Mouse (Mus musculus): ENCODE results near the gene Bcl2. TPM values are rescaled to one million over a fixed set of nuclear protein-coding genes. Genes with fewer than 3 reads are reported as not detected.

The Bcl2 gene
- polyA plus RNA-seq, 1 experiment from 2014 or later: 10.4 TPM

- ATAC-seq (replicated peaks; ENCODE audit: extremely low read depth, insufficient read depth, low FRiP score): no peak
- Histone ChIP-seq H3K4me2 (ENCODE audit: low read depth, low read length) (no peak overlapping the region), H3K4me1 (ENCODE audit: control insufficient read depth, insufficient read depth, low read length) (no peaks in the 10 kb centered on the region), H3K4me3 (ENCODE audit: low read length) (no peak overlapping the region), H3K27me3 (ENCODE audit: control insufficient read depth, insufficient read depth, low read length) (no peaks in the 10 kb centered on the region), H3K9ac (ENCODE audit: low read length) (no peak overlapping the region), H3K36me3 (ENCODE audit: control insufficient read depth, insufficient read depth) (no peaks in the 10 kb centered on the region), H3K27ac (ENCODE audit: low read length) (no peak overlapping the region), H3K9me3 (replicated peaks; ENCODE audit: control insufficient read depth, low read length) (no peaks in the 10 kb centered on the region)
- WGBS: 98% methylated on average over 1 of the region's 1 CpGs
Observed at GRCm38 (mm10) chr1:106596380-106596779, 117.7 kb downstream of the Bcl2 start.

GRCm38 (mm10) chr1:106595286-106595885, 118.7 kb downstream of the Bcl2 start:
- Histone ChIP-seq H3K4me3 (ENCODE audit: low read length) (no peak overlapping the region), H3K27ac (ENCODE audit: low read length) (no peak overlapping the region), H3K27me3 (ENCODE audit: control insufficient read depth, insufficient read depth, low read length) (no peaks in the 10 kb centered on the region), H3K4me2 (ENCODE audit: low read depth, low read length) (no peak overlapping the region), H3K9me3 (replicated peaks; ENCODE audit: control insufficient read depth, low read length) (no peaks in the 10 kb centered on the region), H3K9ac (ENCODE audit: low read length) (no peak overlapping the region), H3K36me3 (ENCODE audit: control insufficient read depth, insufficient read depth) (no peaks in the 10 kb centered on the region), H3K4me1 (ENCODE audit: control insufficient read depth, insufficient read depth, low read length) (no peaks in the 10 kb centered on the region)
- ATAC-seq (replicated peaks; ENCODE audit: extremely low read depth, insufficient read depth, low FRiP score): no peak
- WGBS: 93% methylated on average over 6 of the region's 6 CpGs

DNA sequence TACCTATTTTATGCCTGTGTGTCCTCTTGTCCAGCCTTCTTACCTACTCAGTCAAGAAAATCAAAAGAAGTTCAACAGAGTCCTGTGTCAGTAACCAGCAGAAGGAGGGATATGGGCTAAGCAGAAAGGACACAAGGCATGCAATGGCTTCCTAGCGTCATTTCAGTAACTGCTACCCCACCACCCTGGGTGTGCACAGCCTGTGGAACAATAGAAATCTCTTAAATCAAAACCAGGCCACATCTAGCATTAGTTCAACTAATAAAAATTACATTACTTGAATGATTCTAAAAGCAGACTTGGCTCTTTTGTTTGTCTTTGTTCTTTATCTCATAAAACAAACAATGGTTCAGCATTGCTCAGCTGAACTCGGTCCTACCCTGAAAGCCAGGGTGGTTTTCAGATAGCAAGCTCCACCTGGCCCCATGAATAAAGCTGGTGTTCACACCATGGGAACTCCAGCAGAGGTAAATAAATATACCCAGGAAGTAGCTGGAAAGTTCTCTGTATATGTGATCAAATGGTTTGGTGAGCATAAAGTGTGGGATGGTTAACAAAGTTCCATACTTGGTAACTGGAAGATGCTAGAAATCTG, 122.8 kb downstream of the Bcl2 start:
- H3K4me1 ChIP-seq (ENCODE audit: control insufficient read depth, insufficient read depth, low read length): no peaks in the 10 kb centered on the region
- no peak for ATAC-seq (replicated peaks; ENCODE audit: extremely low read depth, insufficient read depth, low FRiP score)
- no peaks in the 10 kb centered on the region for H3K9me3 ChIP-seq (replicated peaks; ENCODE audit: control insufficient read depth, low read length)

DNA sequence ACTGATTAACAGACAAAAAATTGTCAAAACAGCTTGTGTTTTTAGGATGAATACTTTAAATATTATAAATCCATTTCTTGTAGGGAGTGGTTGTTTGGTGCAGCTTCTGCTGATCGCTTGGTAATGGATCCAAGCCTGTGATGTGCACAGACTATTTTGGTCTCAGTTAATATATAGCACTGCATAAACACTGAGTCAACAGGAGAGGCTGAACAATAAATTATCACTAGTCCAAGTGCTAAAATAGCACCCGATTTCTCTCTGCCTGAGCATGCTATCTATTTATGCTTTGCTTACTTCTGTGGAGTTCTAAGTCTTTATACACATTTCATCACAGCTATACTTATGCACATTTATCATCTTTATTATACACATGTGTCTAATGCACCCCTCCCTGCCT, 124.9 kb downstream of the Bcl2 start:
- ATAC-seq (replicated peaks; ENCODE audit: extremely low read depth, insufficient read depth, low FRiP score): no peak
- Histone ChIP-seq H3K4me1 (ENCODE audit: control insufficient read depth, insufficient read depth, low read length) (no peaks in the 10 kb centered on the region), H3K9me3 (replicated peaks; ENCODE audit: control insufficient read depth, low read length) (no peaks in the 10 kb centered on the region), H3K9ac (ENCODE audit: low read length) (no peak overlapping the region), H3K27ac (ENCODE audit: low read length) (no peak overlapping the region), H3K4me3 (ENCODE audit: low read length) (no peak overlapping the region), H3K36me3 (ENCODE audit: control insufficient read depth, insufficient read depth) (no peaks in the 10 kb centered on the region), H3K27me3 (ENCODE audit: control insufficient read depth, insufficient read depth, low read length) (no peaks in the 10 kb centered on the region), H3K4me2 (ENCODE audit: low read depth, low read length) (no peak overlapping the region)
- 65% methylated on average over 2 of the region's 2 CpGs for WGBS

More for the DNA sequence above, 122.8 kb downstream of the Bcl2 start:
- H3K9ac ChIP-seq (ENCODE audit: low read length): no peak overlapping the region
- H3K4me2 ChIP-seq (ENCODE audit: low read depth, low read length): no peak overlapping the region
- no peak overlapping the region for H3K4me3 ChIP-seq (ENCODE audit: low read length)
- H3K27me3 ChIP-seq (ENCODE audit: control insufficient read depth, insufficient read depth, low read length): no peaks in the 10 kb centered on the region
- no peak overlapping the region for H3K27ac ChIP-seq (ENCODE audit: low read length)
- WGBS: 47% methylated on average over 2 of the region's 2 CpGs
- no peaks in the 10 kb centered on the region for H3K36me3 ChIP-seq (ENCODE audit: control insufficient read depth, insufficient read depth)

DNA sequence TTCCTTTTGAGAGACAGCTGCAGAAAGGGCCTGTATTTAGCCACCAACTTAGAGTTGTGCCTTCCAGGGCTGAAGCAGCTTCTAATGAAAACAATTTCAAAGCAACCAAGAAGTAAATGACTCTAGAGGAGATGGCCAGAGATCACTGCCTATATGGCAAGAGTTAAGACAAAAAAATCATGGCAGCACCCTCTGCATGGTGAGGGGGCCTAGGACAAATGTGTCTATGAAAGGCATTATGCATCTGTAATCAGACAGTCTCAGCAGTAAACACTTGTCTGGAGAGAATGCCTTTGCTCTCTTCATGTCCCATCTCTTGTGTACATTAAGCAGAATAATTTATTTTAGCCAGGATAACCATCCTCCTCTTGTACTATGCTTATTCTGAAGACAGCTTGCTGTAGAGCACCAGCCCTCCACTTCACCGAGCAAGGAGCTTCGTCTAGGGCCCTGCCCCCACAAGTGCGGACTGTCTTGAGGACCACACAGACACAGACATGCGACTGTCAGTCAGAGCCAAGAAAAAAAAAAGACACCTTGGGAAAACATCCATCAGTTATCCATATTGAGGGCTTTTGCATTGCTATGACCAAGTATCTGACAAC, 126.1 kb downstream of the Bcl2 start:
- no peak overlapping the region for H3K27ac ChIP-seq (ENCODE audit: low read length)
- H3K4me3 ChIP-seq (ENCODE audit: low read length): no peak overlapping the region
- H3K4me2 ChIP-seq (ENCODE audit: low read depth, low read length): no peak overlapping the region
- ATAC-seq (replicated peaks; ENCODE audit: extremely low read depth, insufficient read depth, low FRiP score): no peak
- whole genome bisulfite sequencing: 72% methylated on average over 4 of the region's 4 CpGs
- no peaks in the 10 kb centered on the region for H3K9me3 ChIP-seq (replicated peaks; ENCODE audit: control insufficient read depth, low read length)
- no peaks in the 10 kb centered on the region for H3K27me3 ChIP-seq (ENCODE audit: control insufficient read depth, insufficient read depth, low read length)
- H3K9ac ChIP-seq (ENCODE audit: low read length): no peak overlapping the region
- no peaks in the 10 kb centered on the region for H3K4me1 ChIP-seq (ENCODE audit: control insufficient read depth, insufficient read depth, low read length)
- no peaks in the 10 kb centered on the region for H3K36me3 ChIP-seq (ENCODE audit: control insufficient read depth, insufficient read depth)

GRCm38 (mm10) chr1:106586761-106587160, 127.3 kb downstream of the Bcl2 start:
- H3K36me3 ChIP-seq (ENCODE audit: control insufficient read depth, insufficient read depth): no peaks in the 10 kb centered on the region
- H3K27me3 ChIP-seq (ENCODE audit: control insufficient read depth, insufficient read depth, low read length): no peaks in the 10 kb centered on the region
- 93% methylated on average over 6 of the region's 6 CpGs for WGBS
- no peaks in the 10 kb centered on the region for H3K9me3 ChIP-seq (replicated peaks; ENCODE audit: control insufficient read depth, low read length)
- no peaks in the 10 kb centered on the region for H3K4me1 ChIP-seq (ENCODE audit: control insufficient read depth, insufficient read depth, low read length)
- ATAC-seq (replicated peaks; ENCODE audit: extremely low read depth, insufficient read depth, low FRiP score): no peak
- no peak overlapping the region for H3K9ac ChIP-seq (ENCODE audit: low read length)
- no peak overlapping the region for H3K4me3 ChIP-seq (ENCODE audit: low read length)
- H3K4me2 ChIP-seq (ENCODE audit: low read depth, low read length): no peak overlapping the region
- no peak overlapping the region for H3K27ac ChIP-seq (ENCODE audit: low read length)

DNA sequence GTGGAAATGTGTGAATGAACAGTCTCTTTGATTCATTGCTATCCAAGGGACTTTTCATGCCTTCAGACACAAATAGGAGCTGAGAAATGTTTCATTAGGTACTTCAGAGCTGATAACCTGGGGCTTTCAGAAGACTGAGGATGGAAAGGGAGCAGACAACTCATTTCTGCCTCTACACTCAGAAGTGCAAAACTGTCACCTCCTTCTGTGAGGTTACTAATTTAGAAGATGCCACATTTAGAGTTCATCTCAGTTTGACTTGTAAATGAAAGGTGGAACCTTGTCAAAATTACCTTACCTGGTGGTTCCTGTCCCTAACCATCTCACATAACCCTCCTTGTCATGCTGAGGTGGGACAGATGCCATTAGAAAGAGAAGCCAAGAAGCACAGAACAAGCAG, 128.7 kb downstream of the Bcl2 start:
- Histone ChIP-seq H3K9ac (ENCODE audit: low read length) (no peak overlapping the region), H3K36me3 (ENCODE audit: control insufficient read depth, insufficient read depth) (no peaks in the 10 kb centered on the region), H3K4me1 (ENCODE audit: control insufficient read depth, insufficient read depth, low read length) (no peaks in the 10 kb centered on the region), H3K4me2 (ENCODE audit: low read depth, low read length) (no peak overlapping the region), H3K9me3 (replicated peaks; ENCODE audit: control insufficient read depth, low read length) (no peaks in the 10 kb centered on the region), H3K27ac (ENCODE audit: low read length) (no peak overlapping the region), H3K4me3 (ENCODE audit: low read length) (no peak overlapping the region), H3K27me3 (ENCODE audit: control insufficient read depth, insufficient read depth, low read length) (no peaks in the 10 kb centered on the region)
- ATAC-seq (replicated peaks; ENCODE audit: extremely low read depth, insufficient read depth, low FRiP score): no peak

DNA sequence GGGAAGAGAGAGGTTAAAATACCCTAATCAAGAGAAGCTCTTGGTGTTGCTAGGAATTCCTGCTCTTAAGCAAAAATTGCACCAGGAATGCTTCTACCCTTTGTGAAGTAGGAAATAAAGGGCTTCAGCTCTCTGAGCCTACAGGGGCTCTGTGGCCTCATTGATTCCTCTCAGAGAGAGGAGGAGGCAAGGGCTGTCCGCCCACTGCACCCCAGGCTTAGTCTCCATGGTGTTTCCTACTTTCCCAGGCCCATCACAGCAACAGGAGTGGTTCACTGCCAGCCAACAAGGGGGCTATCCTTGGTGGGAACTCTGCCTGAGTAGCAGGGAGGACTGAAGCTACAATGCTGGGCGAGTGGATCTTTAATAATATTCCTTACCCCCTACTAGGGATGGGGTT, 129.2 kb downstream of the Bcl2 start:
- no peak overlapping the region for H3K27ac ChIP-seq (ENCODE audit: low read length)
- ATAC-seq (replicated peaks; ENCODE audit: extremely low read depth, insufficient read depth, low FRiP score): no peak
- H3K4me1 ChIP-seq (ENCODE audit: control insufficient read depth, insufficient read depth, low read length): no peaks in the 10 kb centered on the region
- no peak overlapping the region for H3K4me2 ChIP-seq (ENCODE audit: low read depth, low read length)
- H3K36me3 ChIP-seq (ENCODE audit: control insufficient read depth, insufficient read depth): no peaks in the 10 kb centered on the region
- 85% methylated on average over 2 of the region's 2 CpGs for WGBS
- H3K9me3 ChIP-seq (replicated peaks; ENCODE audit: control insufficient read depth, low read length): no peaks in the 10 kb centered on the region
- no peaks in the 10 kb centered on the region for H3K27me3 ChIP-seq (ENCODE audit: control insufficient read depth, insufficient read depth, low read length)
- no peak overlapping the region for H3K4me3 ChIP-seq (ENCODE audit: low read length)
- H3K9ac ChIP-seq (ENCODE audit: low read length): no peak overlapping the region

DNA sequence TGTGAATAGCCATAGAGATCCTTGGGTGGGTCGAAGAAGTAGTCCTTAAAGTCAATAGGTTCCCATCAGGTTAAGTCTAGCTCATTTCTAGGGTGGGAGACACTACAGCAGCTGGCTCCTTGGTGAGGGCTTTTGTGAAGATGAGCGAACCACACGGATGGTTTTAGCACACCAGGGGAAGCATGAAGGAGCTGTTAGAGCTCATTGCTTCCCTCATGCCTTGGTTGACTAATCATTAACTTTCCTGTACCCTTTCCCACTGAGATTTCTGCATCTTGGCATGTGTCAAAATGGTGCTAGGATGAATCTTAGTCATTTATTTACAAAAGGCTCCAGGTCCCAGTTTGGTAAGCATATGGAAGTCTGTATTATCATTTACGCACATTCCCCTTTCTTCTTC, 129.8 kb downstream of the Bcl2 start:
- Histone ChIP-seq H3K9ac (ENCODE audit: low read length) (no peak overlapping the region), H3K4me1 (ENCODE audit: control insufficient read depth, insufficient read depth, low read length) (no peaks in the 10 kb centered on the region), H3K27me3 (ENCODE audit: control insufficient read depth, insufficient read depth, low read length) (no peaks in the 10 kb centered on the region), H3K27ac (ENCODE audit: low read length) (no peak overlapping the region), H3K4me3 (ENCODE audit: low read length) (no peak overlapping the region), H3K36me3 (ENCODE audit: control insufficient read depth, insufficient read depth) (no peaks in the 10 kb centered on the region), H3K9me3 (replicated peaks; ENCODE audit: control insufficient read depth, low read length) (no peaks in the 10 kb centered on the region), H3K4me2 (ENCODE audit: low read depth, low read length) (no peak overlapping the region)
- no peak for ATAC-seq (replicated peaks; ENCODE audit: extremely low read depth, insufficient read depth, low FRiP score)
- WGBS: 89% methylated on average over 4 of the region's 4 CpGs
